Mouse (Mus musculus): ENCODE measurements around the gene Jazf1.
A peak's percentile ranks its signal among the peaks of the same experiment; 100 is the strongest.

DNA sequence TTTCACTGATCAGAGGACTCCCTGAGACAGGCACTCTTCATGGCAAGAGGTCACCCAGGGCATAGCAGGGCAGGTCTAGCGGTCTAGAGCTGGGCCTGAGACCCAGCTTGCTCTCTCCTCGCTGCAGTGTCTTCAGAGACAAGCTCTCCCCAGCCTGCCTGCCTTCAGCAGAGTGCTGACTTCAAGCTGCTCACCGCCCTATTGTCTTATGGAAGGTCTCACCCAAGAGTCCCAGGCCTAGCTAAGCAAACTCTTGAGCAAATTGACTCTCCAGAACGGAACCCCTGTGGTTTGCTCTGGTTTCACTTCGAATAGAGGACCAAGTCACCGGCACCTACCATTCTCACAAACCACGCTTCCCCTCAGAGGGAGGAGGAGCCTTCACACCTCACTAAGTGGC lies 103.1 kb downstream of the Jazf1 start:
- TF ChIP-seq CTCF (IDR thresholded peaks at IDR 0.05; ENCODE audit: borderline replicate concordance, control insufficient read depth, extremely low read depth, insufficient read depth, low read length, poor library complexity) (0 out of 2 replicates have a peak, but pooled peaks have one; percentile 10), POLR2A (IDR thresholded peaks at IDR 0.05; ENCODE audit: control insufficient read depth, extremely low read depth, insufficient read depth, low read length, poor library complexity) (no peak)
